Mouse (Mus musculus): ENCODE measurements around the gene Rab14.

GRCm38 (mm10) chr2:35195626-35196544, 5.0 kb downstream of the Rab14 start:
- TF ChIP-seq CTCF (IDR thresholded peaks at IDR 0.05; ENCODE audit: borderline replicate concordance, control insufficient read depth, extremely low read depth, insufficient read depth, low read length, poor library complexity) (no peak), POLR2A (IDR thresholded peaks at IDR 0.05; ENCODE audit: control insufficient read depth, extremely low read depth, insufficient read depth, low read length, poor library complexity) (no peak)

Data from thymus, adult 2 months (tissue).